Mouse (Mus musculus): ENCODE measurements around the gene Slc26a1. TPM values are rescaled to one million over a fixed set of nuclear protein-coding genes. Genes with fewer than 3 reads are reported as not detected.
A peak's percentile ranks its signal among the peaks of the same experiment; 100 is the strongest.

Gene Slc26a1
- total and polyA plus RNA-seq, 3 experiments = 29.6 to 31.2 TPM; not detected in 1

- Histone ChIP-seq H3K27ac (ENCODE audit: control insufficient read depth, low read depth, low read length) (no peak overlapping the region), H3K4me1 (ENCODE audit: control insufficient read depth in 1 of 2, insufficient read depth in 2 of 2, low read length in 2 of 2) (no peaks in the 10 kb centered on the region), H3K9me3 (replicated peaks; ENCODE audit: insufficient read depth, low read length) (no peaks in the 10 kb centered on the region), H3K79me2 (ENCODE audit: control insufficient read depth, insufficient read depth, low read length, poor library complexity) (no peaks in the 10 kb centered on the region), H3K36me3 (ENCODE audit: control insufficient read depth in 1 of 2, insufficient read depth in 2 of 2, low read length in 2 of 2) (peaks cover 0 to 7% of the 10 kb centered on the region in 2 experiments; a peak in 1 of 4 replicates), H3K27me3 (ENCODE audit: control insufficient read depth in 1 of 2, insufficient read depth in 2 of 2, low read length in 2 of 2) (no peaks in the 10 kb centered on the region), H3K4me3 (ENCODE audit: control insufficient read depth in 1 of 2, insufficient read depth in 1 of 2, low read depth in 2 of 2, low read length in 2 of 2) (no peak overlapping the region), H3K9ac (ENCODE audit: control insufficient read depth, low read depth, low read length, poor library complexity, severe bottlenecking) (no peak overlapping the region)
- TF ChIP-seq USF1 (IDR thresholded peaks at IDR 0.05; ENCODE audit: low read depth, low read length) (peak; percentile 57; the same call in 1 of the 2 replicates), GABPA (IDR thresholded peaks at IDR 0.05; ENCODE audit: low read depth, low read length) (no peak)
- no peak for DNase-seq (ENCODE audit: low read depth, low spot score)
Measured at GRCm38 (mm10) chr5:108648937-108649576, 26.3 kb downstream of the Slc26a1 start.

GRCm38 (mm10) chr5:108647820-108648465, 27.4 kb downstream of the Slc26a1 start:
- Histone ChIP-seq H3K4me1 (ENCODE audit: control insufficient read depth in 1 of 2, insufficient read depth in 2 of 2, low read length in 2 of 2) (no peaks in the 10 kb centered on the region), H3K9me3 (replicated peaks; ENCODE audit: insufficient read depth, low read length) (no peaks in the 10 kb centered on the region), H3K36me3 (ENCODE audit: control insufficient read depth in 1 of 2, insufficient read depth in 2 of 2, low read length in 2 of 2) (peaks cover 0 to 5% of the 10 kb centered on the region in 2 experiments; a peak in 1 of 4 replicates), H3K9ac (ENCODE audit: control insufficient read depth, low read depth, low read length, poor library complexity, severe bottlenecking) (no peak overlapping the region), H3K79me2 (ENCODE audit: control insufficient read depth, insufficient read depth, low read length, poor library complexity) (no peaks in the 10 kb centered on the region), H3K27me3 (ENCODE audit: control insufficient read depth in 1 of 2, insufficient read depth in 2 of 2, low read length in 2 of 2) (no peaks in the 10 kb centered on the region), H3K27ac (ENCODE audit: control insufficient read depth, low read depth, low read length) (no peak overlapping the region), H3K4me3 (ENCODE audit: control insufficient read depth in 1 of 2, insufficient read depth in 1 of 2, low read depth in 2 of 2, low read length in 2 of 2) (no peak overlapping the region)
- no peak for DNase-seq (ENCODE audit: low read depth, low spot score)
- TF ChIP-seq TCF12 (IDR thresholded peaks at IDR 0.05; ENCODE audit: low read depth, low read length) = no peak
- TF ChIP-seq CTCF (IDR thresholded peaks at IDR 0.05 in 2 of 3, conservative IDR thresholded peaks at IDR 0.05 in 1 of 3; ENCODE audit: control insufficient read depth in 1 of 3, insufficient read depth in 1 of 3, low read depth in 2 of 3, low read length in 3 of 3, poor library complexity in 1 of 3, severe bottlenecking in 1 of 3) = no peak
- no peak for TF ChIP-seq ETS1 (IDR thresholded peaks at IDR 0.05; ENCODE audit: low read depth, low read length)
- TF ChIP-seq MXI1 (IDR thresholded peaks at IDR 0.05; ENCODE audit: low read depth, low read length) = no peak
- no peak for TF ChIP-seq ZNF384 (IDR thresholded peaks at IDR 0.05; ENCODE audit: low read depth, low read length)
- TF ChIP-seq MYC (IDR thresholded peaks at IDR 0.05; ENCODE audit: low read depth, low read length) = no peak
- TF ChIP-seq TAL1 (IDR thresholded peaks at IDR 0.05; ENCODE audit: low read length) = no peak
- no peak for TF ChIP-seq NELFE (IDR thresholded peaks at IDR 0.05; ENCODE audit: low read depth, low read length)
- no peak for TF ChIP-seq MEF2A (IDR thresholded peaks at IDR 0.05; ENCODE audit: extremely low read depth, insufficient replicate concordance, low read depth, low read length, poor library complexity, severe bottlenecking)
- no peak; the same call in 1 of the 2 replicates for TF ChIP-seq POLR2AphosphoS2 (IDR thresholded peaks at IDR 0.05; ENCODE audit: low read length)
- TF ChIP-seq ELF1 (IDR thresholded peaks at IDR 0.05; ENCODE audit: low read depth, low read length) = no peak
- no peak for TF ChIP-seq POLR2AphosphoS5 (IDR thresholded peaks at IDR 0.05; ENCODE audit: borderline replicate concordance, low read depth, low read length)
- no peak for TF ChIP-seq USF2 (IDR thresholded peaks at IDR 0.05; ENCODE audit: borderline replicate concordance in 1 of 2, insufficient read depth in 1 of 2, low read depth in 1 of 2, low read length in 2 of 2)
- TF ChIP-seq GATA1 (IDR thresholded peaks at IDR 0.05; ENCODE audit: low read depth, low read length) = no peak
- no peak for TF ChIP-seq SMC3 (IDR thresholded peaks at IDR 0.05; ENCODE audit: low read depth, low read length)
- TF ChIP-seq EP300 (IDR thresholded peaks at IDR 0.05; ENCODE audit: low read depth in 1 of 2, low read length in 2 of 2) = no peak
- TF ChIP-seq E2F4 (IDR thresholded peaks at IDR 0.05; ENCODE audit: borderline replicate concordance, low read depth, low read length) = no peak
- no peak for TF ChIP-seq USF1 (IDR thresholded peaks at IDR 0.05; ENCODE audit: low read depth, low read length)
- TF ChIP-seq JUND (IDR thresholded peaks at IDR 0.05; ENCODE audit: low read depth, low read length) = no peak
- no peak for TF ChIP-seq MAZ (IDR thresholded peaks at IDR 0.05; ENCODE audit: low read depth, low read length)
